Mouse (Mus musculus) B cell, adult 2 months (primary cell): ENCODE data around the gene Zfp219.
A peak's percentile ranks its signal among the peaks of the same experiment; 100 is the strongest.

Experiments
- DNase-seq, 2 experiments: peaks; one replicate each; pipeline ENCODE4 v3.0.0; 2022

Zfp219 gene

DNA sequence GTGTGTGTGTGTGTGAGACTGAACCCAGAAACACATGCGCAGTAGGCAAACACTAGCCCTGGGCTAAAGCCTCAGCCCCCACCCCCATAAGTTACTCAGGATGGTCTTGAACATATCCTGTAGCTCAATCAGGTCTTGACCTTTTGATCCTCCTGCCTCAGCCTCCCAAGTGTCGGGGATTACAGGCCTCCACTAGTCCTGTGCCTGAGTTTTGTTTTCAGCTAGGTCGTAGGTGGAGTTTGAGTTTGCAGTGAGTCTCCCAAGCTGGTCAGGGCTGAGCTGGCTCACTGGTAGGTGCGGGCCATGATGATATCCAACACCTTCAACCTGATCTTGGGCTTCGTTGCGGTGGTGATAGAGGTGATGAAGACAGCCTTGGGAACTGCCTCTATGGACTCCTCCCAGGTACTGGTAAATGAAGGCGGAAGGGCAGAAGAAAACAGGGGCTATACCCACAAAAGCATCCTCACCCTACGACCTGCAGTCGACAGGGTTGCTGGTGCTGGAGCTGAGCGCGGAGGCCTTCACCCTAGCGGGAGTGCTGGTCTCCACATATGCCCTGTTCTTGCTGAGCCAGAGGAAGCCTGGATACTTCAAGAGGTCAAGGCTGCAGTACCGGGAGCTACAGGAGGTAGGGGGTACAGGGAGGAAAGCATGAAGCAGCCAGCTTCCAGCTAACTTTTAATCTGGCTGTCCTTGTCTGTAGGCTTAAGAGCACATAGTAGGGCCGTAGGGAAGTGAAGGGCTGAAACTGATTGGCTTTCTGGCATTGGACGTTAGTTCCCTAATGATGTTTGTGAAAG is 2.1 kb downstream of the Zfp219 start:
- no peak for DNase-seq

DNA sequence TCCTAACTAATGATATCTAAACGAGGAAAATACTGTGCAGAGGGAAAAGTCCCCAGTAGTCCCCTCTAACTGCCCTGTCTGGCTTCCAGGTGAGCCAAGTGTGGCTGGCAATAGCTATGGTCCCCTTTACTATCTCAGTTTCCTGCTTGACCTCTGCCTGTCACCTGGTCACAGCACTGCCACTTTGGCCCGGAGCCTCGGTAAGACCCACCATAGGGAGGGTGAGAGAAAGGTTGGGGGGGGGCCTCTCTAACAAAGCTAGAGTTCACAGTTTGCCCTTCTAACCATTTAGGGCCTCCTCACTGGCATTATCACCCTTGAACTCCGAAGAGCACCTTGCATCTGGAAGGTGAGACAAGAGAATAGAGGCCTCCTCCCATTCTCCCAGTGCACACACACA is 2.9 kb downstream of the Zfp219 start:
- no peak for DNase-seq

DNA sequence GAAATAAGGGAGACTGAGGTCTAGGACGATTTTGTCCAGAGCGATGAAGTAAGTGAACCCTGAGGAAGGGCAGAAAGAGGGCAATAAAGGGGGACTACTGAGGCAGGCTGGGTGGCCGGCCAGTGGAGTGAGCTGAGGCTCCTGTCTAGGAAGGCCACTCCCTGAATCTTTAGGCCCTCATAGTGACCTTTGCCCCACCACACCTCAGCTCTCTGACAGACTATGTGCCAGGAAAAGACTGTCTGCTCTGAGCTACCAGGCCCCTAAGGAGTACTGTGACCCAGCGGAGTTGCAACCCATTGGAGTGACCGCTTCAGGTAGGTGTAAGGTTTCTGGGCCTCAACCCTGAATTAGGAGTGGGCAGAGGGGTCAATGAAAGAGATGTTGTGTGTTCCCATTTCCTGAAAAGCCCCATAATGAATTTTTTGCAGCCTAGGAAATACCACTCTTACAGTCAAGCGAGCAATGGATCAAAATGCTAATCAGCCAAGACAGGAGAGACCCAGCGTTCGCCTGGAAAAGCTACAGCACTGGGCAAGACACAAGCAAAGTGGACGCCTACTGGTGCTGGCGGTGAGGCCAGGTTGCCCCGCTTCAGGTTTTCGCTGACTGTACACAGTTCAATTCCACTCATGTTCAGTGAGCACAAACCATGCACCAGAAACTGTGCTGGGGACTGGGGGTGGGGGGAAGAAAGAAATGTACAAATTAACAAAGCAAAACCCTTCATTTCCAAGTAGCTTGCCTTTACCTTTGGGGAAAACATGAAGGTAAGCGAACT is 3.7 kb downstream of the Zfp219 start:
- no peak for DNase-seq

DNA sequence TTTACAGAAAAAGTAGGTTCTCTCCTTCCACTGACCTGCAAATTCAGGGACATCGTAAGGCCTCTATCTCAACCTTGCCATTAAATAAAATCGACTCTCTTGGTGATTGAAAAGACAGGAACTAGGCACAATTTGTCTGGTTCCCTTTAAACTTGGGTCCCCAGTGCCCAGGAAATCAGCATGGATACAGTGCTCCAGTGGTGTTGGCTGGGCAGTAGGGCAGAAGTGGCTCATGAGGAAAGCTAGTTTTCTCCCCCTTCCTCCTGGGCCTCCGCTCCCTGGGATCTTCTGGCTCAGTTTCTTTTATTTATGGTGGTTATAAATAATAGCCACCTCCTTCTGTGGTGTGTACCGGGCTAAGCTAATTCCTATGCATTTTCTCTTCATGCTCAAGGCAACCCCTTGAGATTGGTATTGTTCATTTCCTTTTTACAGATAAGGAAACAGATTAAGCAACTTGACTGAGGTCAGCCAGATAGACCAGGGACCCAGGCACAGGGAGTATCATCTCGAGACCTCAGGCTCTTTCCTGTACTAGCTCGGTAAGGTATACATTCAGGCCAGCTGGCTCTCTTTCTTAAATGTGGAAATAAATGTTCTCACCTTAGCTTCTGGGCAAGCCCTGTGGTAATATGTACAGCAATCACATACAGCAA is 5.0 kb downstream of the Zfp219 start, which contains the start of gene Tmem253:
Gene Tmem253, plus strand, starts transcription at position 214 of the 656 bp plus-strand sequence.
- no peak for DNase-seq

DNA sequence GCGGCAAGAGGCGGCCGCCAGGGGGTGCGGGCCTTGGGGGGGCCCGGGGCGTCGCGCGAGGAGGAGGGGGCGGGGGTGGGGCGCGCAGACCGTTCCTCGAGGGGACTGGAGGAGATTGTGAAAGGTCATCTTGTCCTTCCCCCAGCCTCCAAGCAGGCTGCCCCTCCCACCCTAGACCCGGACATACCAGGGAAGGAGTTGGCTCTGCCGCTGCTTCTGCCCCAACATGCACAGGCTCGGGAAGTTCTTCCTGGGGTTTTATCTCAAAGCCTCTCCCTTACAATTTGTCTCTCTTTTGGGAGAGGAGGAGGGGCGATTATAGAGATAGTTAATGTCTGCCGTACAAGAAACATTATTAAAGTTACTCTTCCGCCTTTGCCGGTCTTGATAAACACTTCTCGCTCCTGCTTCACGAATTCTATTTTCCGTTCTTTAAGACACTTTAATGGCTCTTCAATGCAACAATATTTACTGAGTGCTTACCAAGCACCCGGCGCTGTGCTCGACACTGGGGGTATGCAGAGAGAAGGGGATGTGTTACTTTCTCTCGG is 5.7 kb downstream of the Zfp219 start:
- DNase-seq: peak; percentile 30 to 34

DNA sequence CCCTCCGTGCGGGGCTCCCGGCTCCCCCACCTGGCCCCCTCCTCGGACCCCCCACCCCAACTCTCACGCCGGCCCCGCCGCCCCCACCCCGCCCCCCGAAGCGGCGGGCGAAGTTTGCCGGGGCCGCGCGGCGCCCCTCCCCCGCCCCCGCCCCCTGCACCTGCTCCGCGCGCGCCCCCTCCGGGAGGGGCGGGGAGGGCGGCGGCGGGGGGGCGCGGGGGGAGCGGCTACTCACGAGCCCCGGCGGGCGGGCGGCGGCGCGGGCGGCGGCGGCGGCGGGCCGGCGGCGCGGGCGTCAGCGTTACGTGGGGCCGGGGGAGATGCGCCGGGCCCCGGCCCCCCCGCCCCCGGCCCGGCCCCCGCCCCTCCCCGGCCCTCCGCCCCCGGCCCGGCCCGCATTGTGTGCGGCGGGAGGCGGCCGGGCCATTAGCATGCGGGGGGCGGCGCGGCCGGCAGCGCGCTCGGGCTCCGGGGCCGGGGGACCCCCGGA is 6.2 kb downstream of the Zfp219 start:
- DNase-seq: peak in 1 of 2 experiments; percentile 21

DNA sequence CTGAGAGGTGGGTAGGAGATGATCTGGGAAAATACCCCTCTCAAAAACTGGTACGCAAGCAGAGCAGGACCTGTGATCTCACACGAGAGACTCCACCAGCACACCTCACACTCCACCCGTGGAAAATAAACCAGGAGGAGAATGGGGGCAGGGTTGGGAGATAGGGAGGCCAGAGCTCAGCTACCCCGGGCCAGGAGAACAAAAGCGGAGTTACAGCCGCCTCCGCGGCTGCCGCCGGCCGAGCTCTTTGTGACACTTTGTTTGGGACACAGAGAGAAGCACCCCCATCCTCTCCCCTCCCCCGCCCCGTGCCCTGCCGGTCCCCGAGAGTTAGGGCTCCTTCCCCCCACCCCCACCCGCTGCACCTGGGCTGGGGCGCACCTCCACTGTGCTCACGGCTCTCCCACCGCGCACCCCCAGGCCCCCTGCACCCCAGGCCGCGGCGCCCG is 6.7 kb downstream of the Zfp219 start:
- peak; percentile 40 to 46 for DNase-seq

DNA sequence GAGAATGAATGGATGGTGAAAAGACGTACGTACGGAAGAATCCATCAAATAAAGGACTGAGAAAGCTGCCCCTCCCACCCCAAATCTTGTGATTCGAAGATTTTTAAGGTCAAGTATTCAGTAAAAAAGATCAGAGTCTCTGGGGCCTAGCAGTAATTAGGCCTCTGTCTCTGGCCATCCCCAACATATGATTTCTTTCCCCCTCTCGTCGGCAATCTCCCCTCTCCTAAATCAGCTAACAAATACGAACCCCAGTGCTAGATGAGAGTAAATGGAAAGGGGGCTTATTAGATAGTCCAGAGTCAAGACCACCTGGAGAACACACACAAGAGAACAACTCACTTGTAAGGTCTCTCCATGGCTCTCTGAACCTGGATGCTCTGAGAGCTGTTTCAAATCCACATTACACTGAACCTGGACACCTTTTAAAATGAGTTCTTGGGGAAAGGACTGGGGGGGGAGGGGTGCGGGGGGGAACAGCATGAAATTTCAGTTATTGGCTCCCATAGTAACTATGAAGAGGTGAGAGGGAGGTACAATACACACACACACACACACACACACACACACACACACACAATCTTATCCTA is 7.4 kb downstream of the Zfp219 start:
- DNase-seq: no peak

DNA sequence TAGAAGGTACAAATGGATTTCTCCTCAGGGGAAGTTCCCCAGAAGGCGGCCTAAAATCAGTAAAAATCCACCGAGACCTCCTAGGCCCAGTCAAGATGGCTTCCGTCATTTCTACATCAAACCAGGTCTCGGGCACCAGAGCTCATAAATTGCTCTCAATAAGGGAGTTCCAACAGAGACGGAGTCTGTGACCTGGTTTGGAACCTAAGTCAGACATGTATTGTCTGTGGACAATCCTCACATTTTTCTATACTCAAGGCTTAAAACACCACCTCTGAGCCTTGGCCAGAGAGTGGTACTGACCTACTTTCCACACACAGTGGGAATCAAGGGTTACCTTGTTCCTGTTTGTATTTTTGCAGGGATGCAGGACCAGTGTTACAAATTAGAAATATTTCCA is 8.0 kb downstream of the Zfp219 start:
- no peak for DNase-seq

DNA sequence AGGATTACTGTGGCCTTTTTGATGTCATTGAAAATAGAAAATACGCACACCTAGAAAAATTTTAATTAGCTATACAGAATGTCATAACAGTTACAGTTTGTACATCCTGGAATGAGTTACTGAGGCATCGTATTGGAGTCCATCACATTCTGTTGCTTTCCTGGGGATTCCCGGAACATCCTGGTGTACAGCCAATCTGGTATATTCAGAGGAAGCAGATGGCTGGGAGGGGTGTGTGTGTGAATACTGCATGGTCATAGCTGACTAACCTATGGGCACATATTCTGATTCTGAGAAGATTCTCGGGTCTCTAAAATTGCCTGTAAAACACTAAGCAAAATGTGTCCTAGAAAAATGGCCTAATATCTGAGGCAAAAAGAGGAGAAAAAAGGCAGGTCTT is 8.4 kb downstream of the Zfp219 start:
- DNase-seq: no peak

DNA sequence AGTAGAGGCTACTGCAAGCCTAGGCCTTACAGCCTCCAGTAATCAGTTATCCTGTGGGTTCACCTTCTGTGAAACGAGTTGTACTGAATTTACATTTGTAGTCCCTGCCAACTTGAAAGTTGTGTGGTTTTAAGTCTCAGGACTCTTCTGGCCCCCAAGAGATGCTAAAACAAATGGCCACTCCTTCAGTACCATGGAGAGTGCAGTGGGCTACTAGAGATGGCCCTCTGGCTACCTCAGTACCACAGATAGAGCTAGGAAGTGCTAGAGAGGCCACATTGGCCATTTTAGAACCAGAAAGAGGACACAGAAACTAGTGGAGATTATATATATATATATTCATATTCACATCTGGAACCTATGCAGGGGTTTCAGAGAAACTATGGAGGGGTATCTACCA is 8.8 kb downstream of the Zfp219 start:
- DNase-seq: no peak

DNA sequence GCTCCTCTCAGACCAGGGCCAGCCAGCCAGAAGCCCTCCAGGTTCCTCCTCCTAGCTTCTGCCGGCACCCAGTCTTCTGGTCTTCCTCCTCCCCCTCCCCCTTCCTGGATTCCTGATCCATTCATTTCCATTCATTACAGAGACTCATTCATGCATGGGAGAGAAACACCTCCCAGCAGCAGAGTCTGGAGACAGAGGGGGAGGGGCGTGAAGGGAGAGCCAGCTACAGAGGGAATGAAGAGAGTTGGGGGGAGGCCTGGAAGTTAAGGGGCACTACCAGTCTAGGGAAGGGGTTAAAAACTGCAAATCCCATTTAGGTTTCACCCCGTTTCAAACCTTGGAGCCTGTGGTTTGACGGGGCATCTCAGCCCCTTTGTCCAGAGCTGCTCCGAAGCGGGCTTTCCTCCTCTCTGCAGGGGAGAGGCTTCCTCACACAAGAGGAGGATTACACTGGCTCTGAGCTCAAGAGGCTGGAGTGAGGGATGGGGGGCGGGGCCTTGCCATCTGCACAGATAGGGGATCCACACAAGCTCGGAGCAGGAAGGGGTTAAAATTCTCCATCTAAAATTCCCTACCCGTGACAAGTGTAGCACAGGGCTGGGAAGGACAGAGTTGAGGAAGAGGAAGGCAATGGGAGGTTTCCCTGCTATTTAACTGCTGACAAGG is 10.0 kb downstream of the Zfp219 start:
- DNase-seq: no peak

DNA sequence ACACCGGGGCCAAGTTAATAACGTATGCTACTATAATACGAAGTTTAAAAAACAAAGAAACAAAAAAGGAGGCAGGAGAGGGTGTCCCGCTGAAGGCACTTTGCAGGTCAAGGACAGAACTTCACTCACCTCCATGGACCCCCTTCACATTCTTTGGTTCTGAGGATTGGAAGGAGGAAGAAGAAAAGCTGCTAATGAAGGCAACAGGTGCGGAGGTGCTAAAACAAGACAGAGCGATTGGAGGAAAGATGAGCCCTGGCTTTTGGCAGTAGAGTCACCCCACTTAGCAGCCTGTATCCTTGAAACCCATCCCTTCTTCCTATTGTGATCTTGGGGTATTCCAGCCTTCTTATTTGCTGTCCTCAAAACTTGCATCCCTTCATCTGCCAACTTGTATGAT is 10.7 kb downstream of the Zfp219 start:
- DNase-seq: no peak

DNA sequence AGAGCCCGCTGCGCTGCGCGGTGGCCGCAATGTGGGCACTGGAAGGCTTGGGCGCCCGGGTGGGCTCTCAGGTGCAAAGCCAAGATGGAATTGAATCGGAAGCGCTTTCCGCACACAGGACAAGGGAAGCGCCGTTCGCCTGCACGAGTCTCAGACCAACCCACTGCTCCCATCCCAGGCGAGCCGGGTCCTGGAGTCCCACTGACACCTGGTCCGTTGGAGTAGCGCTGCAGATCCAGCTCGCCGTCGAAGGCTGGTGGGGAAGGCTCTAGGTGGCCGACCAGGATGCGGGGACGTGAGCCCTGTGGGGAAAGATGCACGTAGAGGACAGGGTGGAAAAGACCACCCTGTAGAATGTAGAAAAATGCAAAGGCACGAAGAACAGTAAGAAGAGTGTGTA is 11.2 kb downstream of the Zfp219 start:
- DNase-seq: no peak

DNA sequence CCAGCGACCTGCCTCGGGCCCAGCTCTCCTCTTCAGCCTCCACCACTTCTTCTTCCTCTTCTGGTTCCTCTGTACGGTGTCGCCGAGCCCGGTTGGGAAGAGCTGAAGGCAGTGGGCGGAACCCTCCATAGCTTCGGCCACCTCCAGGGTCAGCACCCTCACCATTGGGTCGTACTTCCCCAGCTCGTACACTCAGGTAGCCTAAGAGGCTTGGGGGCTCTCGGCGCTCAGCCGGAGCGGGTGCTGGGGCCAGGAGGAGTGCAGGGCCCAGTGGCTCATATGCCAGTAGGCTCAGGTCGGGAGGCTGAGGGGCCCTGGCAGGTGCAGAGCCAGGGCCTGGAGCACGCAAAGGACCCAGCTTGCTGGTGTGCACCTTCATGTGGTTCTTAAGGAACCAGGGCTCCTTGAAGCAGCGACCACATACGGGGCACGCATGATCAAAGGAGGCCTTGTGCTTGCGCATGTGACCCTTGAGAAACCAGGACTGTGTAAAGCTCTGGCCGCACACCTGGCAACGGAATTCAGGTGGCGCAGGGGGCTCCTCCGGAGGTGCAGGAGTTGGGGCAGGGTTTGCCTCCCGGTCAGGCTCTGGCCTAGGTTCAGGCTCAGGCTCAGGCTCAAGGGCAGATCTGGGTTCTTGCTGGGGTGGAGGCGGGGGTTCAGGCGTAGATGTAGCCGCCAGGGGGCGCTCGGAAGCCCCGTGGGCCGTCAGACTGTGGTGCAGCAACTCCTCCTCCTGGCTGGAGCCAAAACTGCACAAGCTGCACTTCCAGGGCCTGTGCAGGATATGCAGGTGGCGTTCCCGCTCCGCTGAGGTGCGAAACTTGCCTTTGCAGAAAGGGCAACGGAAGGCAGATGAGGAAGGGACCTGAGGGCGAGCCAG is 12.0 kb downstream of the Zfp219 start:
- peak; percentile 94 to 95 for DNase-seq

DNA sequence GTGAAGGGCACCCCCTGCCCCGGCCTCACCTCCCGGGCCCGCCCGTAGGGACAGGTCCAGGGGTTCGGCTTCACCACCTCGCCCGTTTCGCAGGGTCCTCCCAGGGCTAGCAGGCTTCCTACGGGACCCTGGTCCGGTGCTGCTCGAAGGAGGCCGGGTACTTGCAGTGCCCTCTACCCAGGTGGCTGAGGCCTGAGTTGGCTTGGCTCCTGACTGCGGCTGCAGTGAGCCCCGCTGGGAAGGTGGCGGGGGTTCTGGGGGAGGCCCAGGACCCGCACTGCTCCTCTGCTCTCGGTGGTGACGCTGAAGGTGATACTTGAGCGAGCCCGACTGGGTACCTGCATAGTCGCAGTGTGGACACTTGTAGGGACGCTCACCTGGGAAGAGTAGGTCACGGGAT is 13.8 kb downstream of the Zfp219 start:
- no peak for DNase-seq

DNA sequence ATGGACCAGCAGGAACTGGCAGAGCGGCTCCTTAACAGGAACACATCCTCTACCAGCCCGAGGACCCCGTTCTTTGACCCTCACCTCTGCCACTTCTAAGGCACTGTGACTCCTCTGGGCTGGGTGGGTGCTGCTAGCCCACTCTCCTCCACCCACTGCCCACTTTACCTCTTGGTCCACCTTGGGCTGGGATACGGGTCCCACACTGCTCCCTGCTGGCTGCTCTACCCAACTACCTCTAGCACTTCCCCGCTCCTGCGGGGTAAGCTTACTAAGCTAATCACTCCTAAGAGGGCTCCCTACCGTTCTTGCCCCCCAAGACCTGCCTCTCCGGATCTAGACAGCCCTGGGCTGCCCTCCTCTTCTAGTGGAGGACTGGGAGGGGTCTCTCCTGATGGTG is 14.3 kb downstream of the Zfp219 start:
- no peak for DNase-seq

DNA sequence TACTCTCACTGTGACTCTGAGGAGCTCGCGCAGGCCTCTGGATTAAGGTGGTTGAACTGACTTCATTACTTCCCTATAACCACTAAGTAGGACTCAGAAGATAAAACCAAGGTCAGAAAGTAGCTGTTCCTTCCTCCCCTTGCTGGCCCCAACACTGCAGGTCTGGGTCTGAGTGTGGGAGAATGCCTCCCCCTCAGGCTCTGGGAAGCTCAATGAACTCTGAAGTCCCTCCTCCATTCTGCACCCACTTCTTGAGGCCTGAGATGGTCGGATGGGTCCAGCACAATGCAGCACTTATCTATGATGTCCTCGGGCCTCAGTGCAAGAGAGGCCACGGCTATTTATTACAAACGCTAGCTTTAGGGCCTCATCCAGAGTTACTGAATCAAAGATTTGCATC is 14.9 kb downstream of the Zfp219 start:
- no peak for DNase-seq

DNA sequence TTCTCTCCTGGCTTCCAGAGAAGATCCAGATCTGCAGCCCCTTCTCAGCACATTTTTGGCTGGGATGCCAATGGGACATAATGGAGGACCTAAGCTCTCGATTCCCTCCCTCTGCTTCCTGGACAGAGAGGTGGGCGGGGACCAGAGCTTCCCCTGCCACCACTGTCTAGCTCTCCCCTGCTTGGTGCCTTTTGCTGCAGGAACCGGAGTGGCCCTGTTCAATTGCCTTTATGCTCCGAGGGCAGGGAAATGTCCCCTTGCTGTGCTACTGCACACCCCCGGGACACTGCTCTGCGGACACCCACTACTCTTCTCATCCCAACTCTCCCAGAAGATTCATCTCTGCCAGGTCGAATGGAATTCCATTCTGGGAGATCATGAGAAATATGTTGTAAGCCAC is 15.4 kb downstream of the Zfp219 start:
- DNase-seq: no peak

DNA sequence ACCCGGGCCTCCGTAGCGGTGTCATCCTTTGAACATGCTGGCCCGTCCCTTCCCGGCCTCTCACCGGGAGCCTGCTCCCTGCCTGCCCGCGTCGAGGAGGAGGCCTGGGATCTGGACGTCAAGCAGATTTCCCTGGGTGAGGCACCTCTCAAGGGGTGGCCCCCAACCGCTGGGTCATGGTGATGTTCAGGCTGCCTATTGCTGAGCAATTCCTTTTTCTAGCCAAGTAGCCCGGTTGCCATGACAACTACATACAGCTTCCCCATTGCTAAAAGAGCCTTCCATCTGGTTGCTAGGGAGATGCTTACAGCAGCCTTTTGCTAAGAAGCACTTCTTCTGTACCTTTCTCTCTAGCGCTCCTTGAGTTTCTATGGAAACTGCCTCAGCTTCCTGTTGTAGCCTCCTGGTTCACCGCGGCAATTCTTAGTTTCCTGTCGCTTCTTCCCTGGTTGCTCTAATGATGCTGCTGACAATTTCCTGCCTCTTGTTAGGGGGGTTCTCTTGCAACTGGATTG is 16.5 kb downstream of the Zfp219 start:
- peak; percentile 34 to 37 for DNase-seq

DNA sequence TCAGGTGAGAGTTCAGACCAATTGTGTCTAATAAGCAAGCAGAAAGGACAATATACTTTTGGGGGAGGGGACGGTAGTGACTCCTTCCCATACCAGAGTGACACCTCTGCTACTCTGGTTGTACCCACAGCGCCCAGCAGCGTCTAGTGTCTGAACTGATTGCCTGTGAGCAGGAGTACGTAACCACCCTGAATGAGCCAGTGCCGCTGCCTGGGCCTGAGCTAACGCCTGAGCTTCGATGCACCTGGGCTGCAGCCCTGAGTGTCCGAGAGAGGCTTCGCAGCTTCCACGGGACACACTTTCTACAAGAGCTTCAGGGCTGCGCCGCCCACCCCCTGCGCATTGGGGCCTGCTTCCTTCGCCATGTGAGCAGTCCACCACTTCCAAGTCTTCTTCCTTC is 23.1 kb downstream of the Zfp219 start:
- DNase-seq: no peak
